Mouse (Mus musculus) kidney, adult 9 months (tissue): ENCODE results near the gene Tomm40l.

Experiments
- DNase-seq: peaks from one replicate; pipeline ENCODE4 v3.0.0; 2022

The Tomm40l gene

GRCm38 (mm10) chr1:171192283-171192682, 30.0 kb downstream of the Tomm40l start:
- no peak for DNase-seq

DNA sequence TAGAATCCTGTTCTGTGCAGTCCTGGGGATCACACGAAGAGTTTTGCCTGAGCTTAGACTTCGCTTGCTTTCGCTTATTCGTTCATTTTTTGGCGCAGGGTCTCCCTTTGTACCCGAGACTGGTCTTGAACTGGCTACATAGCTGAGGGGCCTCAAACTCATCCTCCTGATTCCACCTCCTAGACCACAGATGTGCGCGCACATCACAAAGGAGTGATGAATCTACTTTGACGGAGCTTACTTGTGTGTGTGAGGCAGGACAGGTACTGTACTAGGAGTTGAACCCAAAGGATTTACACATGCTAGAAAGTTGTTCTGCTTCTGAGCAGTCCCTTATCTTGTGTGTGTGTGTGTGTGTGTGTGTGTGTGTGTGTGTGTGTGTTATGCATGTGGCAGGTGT, 31.5 kb downstream of the Tomm40l start:
- DNase-seq: no peak

- no peak for DNase-seq
Measured at GRCm38 (mm10) chr1:171189476-171190114, 32.7 kb downstream of the Tomm40l start.

- no peak for DNase-seq
Measured at GRCm38 (mm10) chr1:171189046-171189445, 33.3 kb downstream of the Tomm40l start.

DNA sequence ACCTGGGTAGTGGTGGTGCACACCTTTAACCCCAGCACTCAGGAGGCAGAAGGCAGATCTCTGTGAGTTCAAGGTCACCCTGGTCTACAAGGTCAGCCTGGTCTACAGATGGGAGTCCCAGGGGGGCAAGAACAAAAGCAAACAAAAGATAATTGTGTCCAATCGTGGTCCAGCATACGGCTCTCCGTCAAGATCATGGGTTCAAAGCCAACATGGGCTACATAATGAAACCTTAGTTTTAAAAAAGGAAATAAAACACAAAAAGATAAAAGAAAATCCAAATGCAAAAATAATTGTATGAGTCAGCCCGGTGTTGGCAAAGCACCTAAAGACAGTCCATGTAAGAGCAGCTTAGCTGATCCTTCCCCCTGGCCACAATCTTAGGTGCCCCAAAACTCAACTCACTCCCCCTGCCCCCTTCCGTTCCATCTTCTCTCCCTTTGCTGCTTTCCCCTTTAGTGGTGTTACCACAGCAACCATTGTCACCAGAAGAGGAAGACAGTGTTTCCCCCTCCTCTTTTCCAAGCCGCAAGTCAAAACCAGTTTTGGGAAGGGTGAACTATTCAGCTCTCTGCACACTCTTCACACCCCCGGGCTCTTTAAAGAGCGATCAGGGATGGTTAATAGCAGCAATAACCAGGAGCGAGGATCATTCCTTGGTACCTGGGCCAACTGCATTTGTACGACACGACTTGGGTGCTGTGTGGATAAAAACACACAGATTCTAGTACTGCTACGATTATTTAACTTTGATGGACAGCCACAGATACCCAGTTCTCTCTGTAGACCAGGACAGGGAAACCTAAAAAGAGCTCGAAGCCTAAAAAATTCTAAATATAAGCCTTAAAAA, 34.2 kb downstream of the Tomm40l start:
- DNase-seq: no peak

GRCm38 (mm10) chr1:171185655-171186054, 36.7 kb downstream of the Tomm40l start:
- DNase-seq: no peak

GRCm38 (mm10) chr1:171184314-171184713, 38.0 kb downstream of the Tomm40l start:
- peak; percentile 35 for DNase-seq

GRCm38 (mm10) chr1:171183620-171184019, 38.7 kb downstream of the Tomm40l start:
- DNase-seq: peak; percentile 49

GRCm38 (mm10) chr1:171183025-171183424, 39.3 kb downstream of the Tomm40l start:
- DNase-seq: no peak

DNA sequence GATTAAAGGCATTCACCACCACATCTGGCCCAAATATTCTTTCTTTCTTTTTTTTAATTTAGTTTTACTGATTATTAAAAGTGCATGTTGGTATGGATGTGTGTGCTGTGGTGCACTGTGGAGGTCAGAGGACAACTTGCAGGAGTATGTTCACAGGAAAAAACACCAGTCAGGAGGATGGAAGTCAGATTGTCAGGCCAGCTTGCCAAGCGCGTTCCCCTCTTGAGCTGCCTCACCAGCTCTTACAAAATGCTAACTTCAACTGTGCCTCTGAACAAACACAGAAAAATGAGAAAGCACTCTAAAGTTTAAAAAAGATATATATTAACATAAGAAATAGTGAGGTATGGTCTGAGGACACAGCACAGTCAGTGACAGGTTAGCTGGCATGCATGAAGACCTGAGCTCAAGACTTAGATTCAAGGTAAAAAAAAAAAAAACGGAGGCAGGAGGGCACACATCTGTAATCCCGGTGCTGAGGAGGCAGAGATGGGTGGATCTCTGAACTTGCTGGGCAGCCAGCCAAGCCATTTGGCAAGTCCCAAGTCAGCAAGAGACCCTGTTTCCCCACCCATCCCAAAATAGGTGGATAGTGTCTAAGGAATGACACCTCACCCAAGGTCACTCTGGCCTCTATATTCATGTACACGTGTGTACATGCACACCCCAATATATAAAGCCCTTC, 42.7 kb downstream of the Tomm40l start:
- no peak for DNase-seq

DNA sequence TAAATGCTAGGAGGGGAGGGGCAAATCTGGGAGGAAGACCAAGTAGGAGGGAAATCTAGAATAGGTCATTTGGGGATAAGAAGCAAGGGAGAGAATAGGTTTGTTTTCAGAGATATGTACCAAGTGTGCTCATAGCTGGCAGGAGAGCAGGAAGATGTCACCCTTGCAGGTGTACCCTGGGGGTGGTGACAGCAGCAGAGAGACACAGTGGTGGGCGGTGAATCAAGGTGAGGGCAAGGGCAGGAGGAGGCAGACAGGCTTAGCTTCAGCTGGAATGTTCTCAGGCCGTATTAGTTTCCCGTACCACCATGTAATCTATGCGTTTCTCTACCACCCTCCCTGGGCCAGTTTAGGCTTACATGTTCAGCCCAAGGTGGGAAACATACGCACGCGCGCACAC, 49.5 kb downstream of the Tomm40l start:
- DNase-seq: no peak

DNA sequence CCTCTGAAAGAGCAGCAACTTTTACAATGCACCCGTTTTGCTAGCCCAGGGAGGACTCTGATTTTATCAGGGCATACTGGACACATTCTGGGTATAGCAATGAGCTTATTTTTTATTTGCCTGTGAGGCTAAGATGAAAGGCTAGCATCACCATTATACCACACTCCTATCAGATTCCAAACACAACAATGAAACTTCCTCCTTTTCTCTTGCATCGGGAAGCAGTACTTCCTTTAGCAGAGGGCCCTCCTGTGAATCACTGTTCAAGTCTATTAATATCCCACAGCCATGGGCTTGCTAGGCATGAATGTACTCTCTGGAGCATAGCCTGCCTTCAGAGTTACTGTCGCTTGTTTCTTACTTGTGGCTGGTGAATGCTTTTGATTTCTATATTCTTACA, 51.2 kb downstream of the Tomm40l start:
- peak; percentile 47 for DNase-seq

- no peak for DNase-seq
Measured at GRCm38 (mm10) chr1:171169913-171170312, 52.4 kb downstream of the Tomm40l start.

- DNase-seq: peak; percentile 75
Measured at GRCm38 (mm10) chr1:171168906-171169305, 53.4 kb downstream of the Tomm40l start.
